Mouse (Mus musculus) testis, adult 2 months (tissue): ENCODE results near the gene Slc38a2. TPM values are rescaled to one million over a fixed set of nuclear protein-coding genes. Genes with fewer than 3 reads are reported as not detected.

Experiments
- H3K27ac ChIP-seq: fragments of 200-500 bp; 2 replicates; pipeline ENCODE4 v1.5.1; 2012; ENCODE audit warnings: low read depth, low read length; ENCODE audit not compliant: control insufficient read depth, insufficient read depth
- H3K27me3 ChIP-seq: fragments of 200-500 bp; 2 replicates; pipeline ENCODE4 v1.6.1; 2012; ENCODE audit warnings: mild to moderate bottlenecking, low read length, moderate library complexity; ENCODE audit not compliant: control insufficient read depth, insufficient read depth
- H3K36me3 ChIP-seq: fragments of 200-500 bp; 2 replicates; pipeline ENCODE4 v1.6.1; 2012; ENCODE audit warnings: mild to moderate bottlenecking, low read length; ENCODE audit not compliant: control insufficient read depth, insufficient read depth
- H3K4me1 ChIP-seq: fragments of 200-500 bp; 2 replicates; pipeline ENCODE4 v1.6.1; 2012; ENCODE audit warnings: low read length; ENCODE audit not compliant: control insufficient read depth, insufficient read depth
- H3K4me3 ChIP-seq: fragments of 200-500 bp; 2 replicates; pipeline ENCODE4 v1.5.1; 2012; ENCODE audit warnings: low read depth, mild to moderate bottlenecking, low read length, moderate library complexity, mixed read lengths; ENCODE audit not compliant: control insufficient read depth
- CTCF ChIP-seq: fragments of 200-500 bp; IDR thresholded peaks from 2 replicates; pipeline ENCODE4 v1.5.1; 2012; ENCODE audit warnings: low read depth, mild to moderate bottlenecking, inconsistent platforms, low read length, moderate library complexity; ENCODE audit not compliant: control insufficient read depth, insufficient read depth, insufficient replicate concordance
- POLR2A ChIP-seq: fragments of 200-500 bp; IDR thresholded peaks from 2 replicates; pipeline ENCODE4 v1.6.1; 2012; ENCODE audit warnings: low read depth, mild to moderate bottlenecking, inconsistent platforms, low read length, moderate library complexity; ENCODE audit not compliant: control insufficient read depth
- polyA plus RNA-seq: library from polyadenylated mRNA; depleted of rRNA; stranded (reverse); fragments of >200 nt; gene quantifications from 2 replicates; pipeline ENCODE4 v1.2.3, GENCODE M21; 2012; rRNA removed

The Slc38a2 gene
- polyA plus RNA-seq = 8.8 and 10.8 TPM in 2 replicates

DNA sequence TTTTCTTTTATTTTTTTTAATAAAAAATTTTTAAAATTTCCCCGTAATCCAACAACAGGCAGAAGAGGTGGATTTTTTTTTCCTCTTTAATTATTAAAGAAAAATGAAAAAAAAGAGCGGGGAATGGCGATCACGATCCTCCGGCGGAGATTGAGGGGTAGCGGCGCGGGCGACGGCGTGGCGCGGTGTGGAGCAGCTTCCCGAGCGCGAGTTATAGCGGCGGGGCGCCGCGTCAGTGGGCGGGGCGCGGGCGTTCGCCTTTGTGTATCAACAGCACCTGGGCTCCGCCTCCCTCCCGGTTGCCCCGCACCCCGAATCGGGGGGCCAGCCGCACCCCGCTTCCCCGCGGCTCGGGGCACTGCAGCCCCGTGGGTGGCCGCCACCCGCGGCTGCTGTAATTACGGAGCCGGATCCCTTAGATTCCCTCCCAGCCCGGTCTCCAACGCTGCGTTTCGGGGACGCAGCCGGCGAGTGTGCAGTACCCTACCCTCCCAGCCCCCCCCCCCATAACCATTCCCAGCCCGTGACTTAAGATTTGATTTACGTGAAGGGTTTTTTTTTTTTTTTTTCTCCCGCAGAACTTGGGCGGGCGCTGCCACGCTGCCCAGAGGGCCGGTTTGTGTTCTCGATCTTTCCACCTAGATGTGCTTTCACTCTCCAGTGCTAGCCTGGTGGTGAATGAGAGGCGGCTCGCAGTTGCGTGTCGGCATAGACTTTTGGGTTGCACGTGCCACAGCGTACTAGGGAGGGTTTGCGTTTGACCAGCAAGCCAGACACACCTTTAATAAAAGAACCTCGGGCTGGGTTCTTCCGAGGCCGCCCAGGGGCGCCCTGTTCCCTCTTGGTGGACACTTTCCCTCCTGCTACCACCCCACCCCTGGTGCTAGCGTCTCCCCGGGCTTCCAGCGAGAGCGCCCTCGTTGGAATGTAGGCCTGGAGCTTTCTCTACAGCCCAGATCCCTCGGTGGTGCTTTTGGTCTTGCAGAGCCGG, at the start of gene Slc38a2:
Gene Slc38a2, minus strand, starts transcription at position 210 of the 991 bp plus-strand sequence.
- Histone ChIP-seq H3K4me3 (peak within 1 kb of the TSS; percentile 86), H3K4me1 (peaks cover 12% of the 10 kb centered on the region), H3K27ac (peak within 1 kb of the TSS; percentile 87), H3K27me3 (peaks cover 3% of the 10 kb centered on the region; the same call in 1 of the 2 replicates), H3K36me3 (no peaks in the 10 kb centered on the region)
- TF ChIP-seq CTCF = no peak
- peak; percentile 92 for TF ChIP-seq POLR2A

DNA sequence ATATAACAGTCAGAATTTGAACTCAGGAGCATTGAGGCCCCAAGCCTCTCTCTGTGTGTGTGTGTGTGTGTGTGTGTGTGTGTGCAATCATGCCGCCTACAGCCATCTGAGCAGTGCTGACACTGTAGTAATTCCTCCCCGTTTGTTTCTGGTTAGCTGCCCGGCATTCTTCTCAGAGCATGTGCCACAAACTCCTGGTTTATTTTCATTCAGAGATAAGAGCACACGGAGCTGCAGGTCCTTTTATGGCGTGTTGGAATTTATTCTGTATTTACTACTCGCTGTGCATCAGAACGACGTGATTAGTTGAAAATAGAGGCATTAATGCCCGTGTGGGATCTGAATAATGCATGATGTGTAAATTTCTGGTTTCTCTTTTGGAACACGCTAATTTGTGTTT, 49.6 kb upstream of the Slc38a2 start:
- Histone ChIP-seq H3K4me1 (no peaks in the 10 kb centered on the region), H3K27ac (no peak overlapping the region), H3K36me3 (no peaks in the 10 kb centered on the region), H3K4me3 (no peak overlapping the region), H3K27me3 (no peaks in the 10 kb centered on the region)
- TF ChIP-seq POLR2A = no peak
- TF ChIP-seq CTCF = no peak

DNA sequence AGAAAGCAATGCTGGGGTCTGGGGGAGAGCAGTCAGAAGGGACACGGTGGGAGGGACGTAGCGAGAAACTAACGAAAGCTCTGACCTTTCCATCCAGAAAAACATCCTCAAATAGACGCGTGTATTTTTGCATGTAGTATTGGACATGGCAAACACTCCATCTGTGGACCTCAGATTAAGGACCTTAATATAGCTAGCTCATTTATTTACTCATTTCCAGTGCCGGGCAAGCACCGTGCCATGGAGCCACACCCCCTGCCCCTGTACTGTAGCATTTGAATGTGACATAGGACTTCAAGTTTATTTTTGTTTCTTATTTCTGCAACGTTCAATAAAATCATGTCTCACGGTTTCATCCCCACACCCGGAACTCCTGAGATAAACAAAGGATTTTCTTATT, 48.0 kb upstream of the Slc38a2 start:
- H3K27ac ChIP-seq = no peak overlapping the region
- H3K36me3 ChIP-seq = no peaks in the 10 kb centered on the region
- TF ChIP-seq POLR2A (no peak), CTCF (no peak)
- no peaks in the 10 kb centered on the region for H3K4me1 ChIP-seq
- no peaks in the 10 kb centered on the region for H3K27me3 ChIP-seq
- no peak overlapping the region for H3K4me3 ChIP-seq

DNA sequence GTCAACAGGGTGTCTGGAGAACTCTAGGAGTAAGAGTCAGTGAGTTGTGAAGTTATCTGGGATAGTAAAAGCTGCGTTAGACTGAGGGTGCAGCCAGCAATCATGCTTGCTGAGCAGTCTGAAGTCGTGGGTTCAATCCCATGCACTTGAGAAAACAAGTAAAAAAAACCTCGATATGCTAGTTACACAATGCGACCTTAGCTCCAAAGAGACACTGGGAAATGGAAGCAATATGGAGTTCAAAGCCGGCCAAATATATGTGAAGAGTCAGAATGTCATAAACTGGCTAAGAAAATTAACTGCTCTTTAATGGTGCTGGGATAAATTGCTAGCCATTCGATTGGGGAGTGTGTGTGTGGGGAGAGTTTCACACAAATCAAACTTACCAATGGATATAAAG, 47.5 kb upstream of the Slc38a2 start:
- TF ChIP-seq POLR2A = no peak
- TF ChIP-seq CTCF = no peak
- H3K36me3 ChIP-seq = no peaks in the 10 kb centered on the region

DNA sequence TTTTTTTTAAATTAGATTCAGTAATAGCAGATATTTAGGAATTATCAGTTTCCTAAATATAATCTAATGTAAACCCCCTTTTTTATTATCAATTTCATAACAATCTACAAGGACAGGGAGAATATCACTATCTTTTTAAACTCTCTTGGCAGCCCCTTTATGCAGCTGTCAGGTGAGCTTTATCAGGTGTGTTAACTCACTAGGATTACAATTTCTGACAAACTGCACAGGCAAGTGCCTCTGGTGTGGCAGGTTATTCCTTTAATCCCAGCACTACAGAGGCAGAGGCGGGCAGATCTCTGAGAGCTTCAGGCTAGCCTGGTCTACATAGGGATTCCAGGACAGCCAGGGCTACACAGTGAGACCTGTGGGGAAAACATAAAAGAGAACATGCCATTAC, 45.8 kb upstream of the Slc38a2 start:
- Histone ChIP-seq H3K27me3 (no peaks in the 10 kb centered on the region), H3K27ac (no peak overlapping the region), H3K4me3 (no peak overlapping the region), H3K4me1 (no peaks in the 10 kb centered on the region), H3K36me3 (no peaks in the 10 kb centered on the region)
- no peak for TF ChIP-seq POLR2A
- TF ChIP-seq CTCF = no peak

More for the DNA sequence above, 47.5 kb upstream of the Slc38a2 start:
- Histone ChIP-seq H3K4me1 (no peaks in the 10 kb centered on the region), H3K27me3 (no peaks in the 10 kb centered on the region), H3K4me3 (no peak overlapping the region), H3K27ac (no peak overlapping the region)

DNA sequence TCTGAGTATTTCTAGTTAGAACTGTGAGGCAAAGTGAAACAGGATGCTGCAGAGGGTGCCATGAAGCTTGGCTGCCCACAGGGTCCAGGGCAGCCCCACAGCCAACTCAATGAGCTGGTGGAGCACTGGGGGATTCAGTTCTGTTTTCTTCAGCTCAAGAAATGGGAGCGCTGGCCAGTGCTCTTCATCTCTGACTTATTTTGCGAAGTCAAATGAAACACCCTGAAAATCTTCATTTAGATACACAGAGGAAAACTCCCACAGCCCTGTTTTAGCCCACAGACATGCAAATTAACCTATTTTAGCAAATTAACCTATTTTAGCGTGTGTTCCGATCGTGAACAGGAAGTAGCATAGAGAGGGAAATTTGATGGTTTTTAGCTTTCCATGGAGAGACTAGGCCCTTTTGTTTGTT, 45.4 kb upstream of the Slc38a2 start:
- Histone ChIP-seq H3K27ac (no peak overlapping the region), H3K4me1 (no peaks in the 10 kb centered on the region), H3K36me3 (no peaks in the 10 kb centered on the region), H3K27me3 (no peaks in the 10 kb centered on the region), H3K4me3 (no peak overlapping the region)
- TF ChIP-seq CTCF (no peak), POLR2A (no peak)

DNA sequence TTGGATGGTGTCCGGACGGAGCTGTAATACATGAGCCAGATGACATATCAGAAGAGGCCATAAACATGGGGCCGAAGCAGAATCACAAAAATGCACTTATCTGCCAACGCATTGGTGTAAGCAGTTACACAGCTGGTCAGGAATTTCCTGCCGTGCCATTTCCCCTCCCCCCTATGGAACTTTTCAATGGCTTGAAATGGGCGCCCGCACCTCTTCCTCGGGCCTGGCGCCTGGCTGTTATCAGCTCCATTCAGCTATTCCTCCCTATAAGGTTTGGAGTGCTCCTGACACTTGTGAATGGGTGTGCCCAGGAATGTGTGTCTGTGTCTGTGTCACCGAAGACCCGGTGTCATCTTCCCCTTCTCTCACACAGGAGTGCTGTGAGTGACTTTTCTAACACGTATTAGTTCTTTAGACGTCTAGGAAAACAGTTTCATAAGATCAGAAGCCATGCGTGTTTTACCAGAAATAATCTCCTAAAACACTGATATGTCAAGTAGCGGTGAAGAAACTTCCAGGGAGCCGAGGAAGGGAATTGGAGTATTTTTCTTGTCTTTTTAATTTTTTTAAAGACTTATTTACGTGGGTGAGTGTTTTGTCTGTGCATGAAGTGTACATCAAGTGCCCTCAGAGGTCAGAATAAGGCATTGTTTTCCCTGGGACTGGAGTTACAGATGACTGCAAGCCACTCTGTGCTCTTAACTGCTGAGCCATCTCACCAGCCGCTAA, 44.8 kb upstream of the Slc38a2 start:
- Histone ChIP-seq H3K4me3 (no peak overlapping the region), H3K27ac (no peak overlapping the region), H3K27me3 (no peaks in the 10 kb centered on the region), H3K4me1 (no peaks in the 10 kb centered on the region), H3K36me3 (no peaks in the 10 kb centered on the region)
- no peak for TF ChIP-seq POLR2A
- no peak for TF ChIP-seq CTCF

DNA sequence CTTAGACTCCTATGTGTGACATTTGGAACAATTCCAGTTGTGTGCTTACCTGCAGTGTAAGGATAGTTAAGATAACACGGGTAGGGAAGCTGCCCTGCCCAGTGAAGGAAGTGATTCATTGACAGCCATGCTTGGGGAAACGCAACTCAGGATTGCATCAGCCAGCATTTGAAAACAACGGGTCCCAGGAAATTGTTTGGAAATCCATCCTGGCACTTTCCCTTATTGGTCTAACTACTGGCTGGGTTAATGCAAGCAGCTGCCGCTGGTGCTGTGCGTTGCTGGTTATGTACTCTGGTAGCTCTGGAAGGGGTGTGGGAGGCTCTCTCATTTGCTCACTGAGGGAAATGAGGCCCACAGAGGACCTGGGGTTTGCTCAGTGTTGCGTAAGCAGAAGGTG, 43.7 kb upstream of the Slc38a2 start:
- no peak overlapping the region for H3K27ac ChIP-seq
- TF ChIP-seq POLR2A = no peak
- no peak for TF ChIP-seq CTCF
- H3K4me3 ChIP-seq = no peak overlapping the region
- H3K36me3 ChIP-seq = no peaks in the 10 kb centered on the region
- H3K27me3 ChIP-seq = no peaks in the 10 kb centered on the region
- H3K4me1 ChIP-seq = no peaks in the 10 kb centered on the region
